Mouse (Mus musculus): ENCODE measurements around the gene Tomt.

- TF ChIP-seq CTCF (IDR thresholded peaks at IDR 0.05; ENCODE audit: control insufficient read depth, insufficient read depth, low read length) (no peak), POLR2A (IDR thresholded peaks at IDR 0.05; ENCODE audit: borderline replicate concordance, control insufficient read depth, low read depth, low read length) (no peak)
Observed at GRCm38 (mm10) chr7:101932551-101932950, 26.4 kb upstream of the Tomt start.
